Mouse (Mus musculus) neural tube, embryonic 11.5 days (tissue): ENCODE results near the gene Tmed9. TPM values are rescaled to one million over a fixed set of nuclear protein-coding genes. Genes with fewer than 3 reads are reported as not detected.

ENCODE experiments used
- ATAC-seq: fragments of 200-750 bp; cut with Nextera tagmentation; 2 replicates; pipeline ENCODE4 v1.8.0; 2017; ENCODE audit warnings: moderate number of reproducible peaks, mild to moderate bottlenecking, moderate TSS enrichment, moderate library complexity; ENCODE audit not compliant: insufficient read depth, low FRiP score, low TSS enrichment
- DNase-seq: peaks from one replicate; pipeline ENCODE4 v3.0.0-alpha.2; 2015; ENCODE audit warnings: low spot score
- H3K27ac ChIP-seq: fragments of 300-500 bp; sonication (generic); 2 replicates; pipeline ENCODE4 v1.5.1; 2014; ENCODE audit warnings: low read depth, mild to moderate bottlenecking, low read length
- H3K27me3 ChIP-seq: fragments of 300-500 bp; sonication (generic); 2 replicates; pipeline ENCODE4 v1.6.1; 2014; ENCODE audit warnings: mild to moderate bottlenecking, low read length, mixed read lengths; ENCODE audit not compliant: control insufficient read depth, insufficient read depth
- H3K36me3 ChIP-seq: fragments of 300-500 bp; sonication (generic); 2 replicates; pipeline ENCODE4 v1.6.1; 2014; ENCODE audit warnings: mild to moderate bottlenecking, low read length, moderate library complexity, mixed read lengths; ENCODE audit not compliant: control insufficient read depth, insufficient read depth
- H3K4me1 ChIP-seq: fragments of 300-500 bp; sonication (generic); 2 replicates; pipeline ENCODE4 v1.6.1; 2014; ENCODE audit warnings: low read length, mixed read lengths; ENCODE audit not compliant: control insufficient read depth, insufficient read depth
- H3K4me2 ChIP-seq: fragments of 300-500 bp; sonication (generic); 2 replicates; pipeline ENCODE4 v1.6.1; 2014; ENCODE audit warnings: low read depth, mild to moderate bottlenecking, moderate library complexity
- H3K4me3 ChIP-seq: fragments of 300-500 bp; sonication (generic); 2 replicates; pipeline ENCODE4 v1.5.1; 2014; ENCODE audit warnings: low read depth, low read length
- H3K9ac ChIP-seq: fragments of 300-500 bp; sonication (generic); 2 replicates; pipeline ENCODE4 v1.6.1; 2014; ENCODE audit warnings: mild to moderate bottlenecking, low read length
- H3K9me3 ChIP-seq: fragments of 300-500 bp; sonication (generic); 2 replicates; pipeline ENCODE4 v1.6.1; 2016; ENCODE audit warnings: low read length; ENCODE audit not compliant: control insufficient read depth
- WGBS: fragments of 180-500 bp; shearing (Covaris S2); extraction: QIAGEN DNeasy Blood & Tissue Kit; methylation state at CpG from one replicate; pipeline ENCODE4 v1.1.7; 2014; 5-methylcytosine and 5-hydroxymethylcytosine counted together
- polyA plus RNA-seq: library from polyadenylated mRNA; unstranded; fragments of >200 nt; fragmentation: Nextera tagmentation; extraction: Ambion mirVana; gene quantifications from 2 replicates; pipeline ENCODE4 v1.2.1, GENCODE M21; 2014

Gene Tmed9
- polyA plus RNA-seq, 1 experiment from 2014 or later: 51.6 TPM

- H3K36me3 ChIP-seq: peaks cover 19% of the 10 kb centered on the region
- DNase-seq (no peak), ATAC-seq (no peak)
- no peaks in the 10 kb centered on the region for H3K27me3 ChIP-seq
- H3K9ac ChIP-seq: no peak overlapping the region
- H3K9me3 ChIP-seq: no peaks in the 10 kb centered on the region
- WGBS: 95% methylated on average over 12 of the region's 12 CpGs
- H3K27ac ChIP-seq: no peak overlapping the region
- H3K4me2 ChIP-seq: no peak overlapping the region
- H3K4me3 ChIP-seq: no peak overlapping the region
- peaks cover 4% of the 10 kb centered on the region; the same call in 1 of the 2 replicates for H3K4me1 ChIP-seq
Measured at GRCm38 (mm10) chr13:55596802-55597201, 23.3 kb downstream of the Tmed9 start.

- H3K27me3 ChIP-seq: no peaks in the 10 kb centered on the region
- peak within 1 kb of the TSS; percentile 68 for H3K27ac ChIP-seq
- DNase-seq (peak; percentile 87), ATAC-seq (peak; percentile 85)
- peak within 1 kb of the TSS; percentile 85 for H3K9ac ChIP-seq
- peak within 1 kb of the TSS; percentile 83 for H3K4me2 ChIP-seq
- peaks cover 19% of the 10 kb centered on the region for H3K36me3 ChIP-seq
- peak within 1 kb of the TSS; percentile 84 for H3K4me3 ChIP-seq
- no peaks in the 10 kb centered on the region for H3K9me3 ChIP-seq
- 12% methylated on average over 50 of the region's 51 CpGs for WGBS
- H3K4me1 ChIP-seq: peaks cover 4% of the 10 kb centered on the region; the same call in 1 of the 2 replicates
Measured at GRCm38 (mm10) chr13:55599566-55600540, 26.3 kb downstream of the Tmed9 start, which contains the start of gene B4galt7. B4galt7 (plus strand) TSS chr13:55599896.

- peaks cover 4% of the 10 kb centered on the region; the same call in 1 of the 2 replicates for H3K4me1 ChIP-seq
- no peaks in the 10 kb centered on the region for H3K27me3 ChIP-seq
- WGBS: 25% methylated on average over 9 of the region's 9 CpGs
- H3K9ac ChIP-seq: peak overlapping the region; percentile 85
- no peak for DNase-seq
- no peaks in the 10 kb centered on the region for H3K9me3 ChIP-seq
- peaks cover 16% of the 10 kb centered on the region for H3K36me3 ChIP-seq
- H3K4me2 ChIP-seq: peak overlapping the region; percentile 83
- no peak for ATAC-seq
- H3K4me3 ChIP-seq: peak overlapping the region; percentile 84
- H3K27ac ChIP-seq: no peak overlapping the region
Measured at GRCm38 (mm10) chr13:55600657-55601056, 27.1 kb downstream of the Tmed9 start.

GRCm38 (mm10) chr13:55601611-55602010 is 28.1 kb downstream of the Tmed9 start:
- Histone ChIP-seq H3K27ac (no peak overlapping the region), H3K27me3 (no peaks in the 10 kb centered on the region), H3K4me3 (no peak overlapping the region), H3K4me1 (peaks cover 4% of the 10 kb centered on the region; the same call in 1 of the 2 replicates), H3K36me3 (peaks cover 11% of the 10 kb centered on the region), H3K9me3 (no peaks in the 10 kb centered on the region), H3K9ac (no peak overlapping the region), H3K4me2 (no peak overlapping the region)
- DNase-seq (peak; percentile 89), ATAC-seq (no peak)
- WGBS: 13% methylated on average over 3 of the region's 3 CpGs

GRCm38 (mm10) chr13:55604606-55605005 is 31.1 kb downstream of the Tmed9 start:
- ATAC-seq (no peak), DNase-seq (no peak)
- H3K27me3 ChIP-seq: no peaks in the 10 kb centered on the region
- WGBS: 95% methylated on average over 3 of the region's 3 CpGs
- no peak overlapping the region for H3K27ac ChIP-seq
- peaks cover 2% of the 10 kb centered on the region; the same call in 1 of the 2 replicates for H3K4me1 ChIP-seq
- H3K36me3 ChIP-seq: peaks cover 8% of the 10 kb centered on the region
- no peak overlapping the region for H3K4me3 ChIP-seq
- H3K9ac ChIP-seq: no peak overlapping the region
- H3K9me3 ChIP-seq: no peaks in the 10 kb centered on the region
- H3K4me2 ChIP-seq: no peak overlapping the region

GRCm38 (mm10) chr13:55606899-55607623 is 33.5 kb downstream of the Tmed9 start:
- DNase-seq: no peak
- Histone ChIP-seq H3K36me3 (peaks cover 8% of the 10 kb centered on the region), H3K9ac (no peak overlapping the region), H3K27me3 (no peaks in the 10 kb centered on the region), H3K27ac (no peak overlapping the region), H3K4me2 (no peak overlapping the region), H3K4me3 (no peak overlapping the region), H3K9me3 (no peaks in the 10 kb centered on the region), H3K4me1 (no peaks in the 10 kb centered on the region)
- ATAC-seq: no peak
- WGBS: 80% methylated on average over 10 of the region's 10 CpGs

- Histone ChIP-seq H3K9ac (no peak overlapping the region), H3K36me3 (peaks cover 8% of the 10 kb centered on the region), H3K4me3 (no peak overlapping the region), H3K4me1 (no peaks in the 10 kb centered on the region), H3K9me3 (no peaks in the 10 kb centered on the region), H3K4me2 (no peak overlapping the region), H3K27ac (no peak overlapping the region), H3K27me3 (no peaks in the 10 kb centered on the region)
- WGBS: 88% methylated on average over 2 of the region's 2 CpGs
- ATAC-seq: no peak
- no peak for DNase-seq
Measured at GRCm38 (mm10) chr13:55607624-55608006, 34.1 kb downstream of the Tmed9 start.

GRCm38 (mm10) chr13:55611996-55612395 is 38.5 kb downstream of the Tmed9 start:
- DNase-seq: no peak
- no peaks in the 10 kb centered on the region for H3K4me1 ChIP-seq
- no peak for ATAC-seq
- peaks cover 6% of the 10 kb centered on the region for H3K36me3 ChIP-seq
- H3K9ac ChIP-seq: no peak overlapping the region
- H3K27me3 ChIP-seq: no peaks in the 10 kb centered on the region
- whole genome bisulfite sequencing: 90% methylated on average over 7 of the region's 7 CpGs
- H3K4me3 ChIP-seq: no peak overlapping the region
- no peak overlapping the region for H3K27ac ChIP-seq
- H3K4me2 ChIP-seq: no peak overlapping the region
- no peaks in the 10 kb centered on the region for H3K9me3 ChIP-seq
